12 mouse cellular contexts compared by ENCODE assay signal in the genomic region with DNA sequence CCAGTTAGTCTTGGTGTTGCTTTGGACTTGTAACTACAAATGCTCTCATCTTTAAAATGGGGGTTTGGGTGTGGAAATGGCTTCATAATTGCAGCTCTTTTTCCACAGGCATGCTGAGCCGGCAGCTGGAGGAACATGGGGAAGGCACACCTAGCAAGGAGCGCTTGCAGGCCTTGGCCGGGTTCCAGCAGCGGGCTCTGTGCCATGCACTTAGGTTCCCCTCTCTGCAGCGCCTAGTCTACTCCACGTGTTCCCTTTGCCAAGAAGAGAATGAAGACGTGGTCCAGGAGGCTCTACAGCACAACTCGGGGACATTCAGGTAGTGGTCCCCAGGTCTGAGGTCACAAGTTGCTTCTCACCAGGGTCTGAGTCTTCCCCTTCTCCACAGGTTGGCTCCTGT. TPM values are rescaled to one million over a fixed set of nuclear protein-coding genes. Genes with fewer than 3 reads are reported as not detected.
DNase-seq lines count a peak whose midpoint lies in the region; ATAC-seq lines count a peak whose summit lies in the region.
"Had no signal": no experiment of that assay in that cellular context is flagged by ENCODE, and none has a peak within 500 bp of the region (broad histone marks: within the 10 kb centered on the region; RNA-seq: fewer than 3 reads in every experiment).

No protein-coding gene starts in this region.

- no peak overlapping the region for H3K4me2 ChIP-seq in limb, embryonic 13.5 days (replicated peaks)
- H3K4me2 ChIP-seq in lung, embryonic 15.5 days, result no peak overlapping the region
- H3K4me2 ChIP-seq: embryonic facial prominence, embryonic 13.5 days; liver, embryonic 13.5 days had no signal

- 0 out of 2 replicates have a peak, but pooled peaks have one; percentile 54 for ATAC-seq in limb, embryonic 13.5 days (ENCODE audit: low FRiP score, low read depth)
- ATAC-seq in lung, embryonic 15.5 days (ENCODE audit: borderline replicate concordance, extremely low read depth, low FRiP score, low TSS enrichment), result 0 out of 2 replicates have a peak, but pooled peaks have one; percentile 17

- no peak overlapping the region for H3K27ac ChIP-seq in limb, embryonic 13.5 days
- H3K27ac ChIP-seq in limb, embryonic 10.5 days, result no peak overlapping the region
- H3K27ac ChIP-seq in lung, embryonic 15.5 days, result no peak overlapping the region
- H3K27ac ChIP-seq: embryonic facial prominence, embryonic 13.5 days; liver, embryonic 13.5 days had no signal

- no peaks in the 10 kb centered on the region for H3K9me3 ChIP-seq in limb, embryonic 13.5 days
- no peaks in the 10 kb centered on the region for H3K9me3 ChIP-seq in limb, embryonic 10.5 days (replicated peaks)
- no peaks in the 10 kb centered on the region for H3K9me3 ChIP-seq in lung, embryonic 15.5 days
- H3K9me3 ChIP-seq: embryonic facial prominence, embryonic 13.5 days; liver, embryonic 13.5 days had no signal

- no peak overlapping the region for H3K9ac ChIP-seq in limb, embryonic 13.5 days
- H3K9ac ChIP-seq in lung, embryonic 15.5 days, result no peak overlapping the region
- H3K9ac ChIP-seq: embryonic facial prominence, embryonic 13.5 days; liver, embryonic 13.5 days had no signal

- 74% methylated on average over 8 of the region's 8 CpGs for WGBS in limb, embryonic 13.5 days
- WGBS in limb, embryonic 10.5 days, result 90% methylated on average over 8 of the region's 8 CpGs
- WGBS in lung, embryonic 15.5 days, result 50% methylated on average over 8 of the region's 8 CpGs

- no peak overlapping the region for H3K4me3 ChIP-seq in limb, embryonic 13.5 days
- no peak overlapping the region for H3K4me3 ChIP-seq in limb, embryonic 10.5 days
- H3K4me3 ChIP-seq in lung, embryonic 15.5 days, result no peak overlapping the region
- H3K4me3 ChIP-seq: embryonic facial prominence, embryonic 13.5 days; liver, embryonic 13.5 days had no signal

- DNase-seq in gastrocnemius, postnatal 10 days, result peak; percentile 38
- DNase-seq in gastrocnemius, postnatal 4 days (ENCODE audit: low spot score in 2 of 2), result no peak
- no peak for DNase-seq in limb, embryonic 10.5 days (ENCODE audit: low spot score)
- DNase-seq in cerebellum, postnatal 10 days, result peak; percentile 69 to 70
- no peak for DNase-seq in layer of hippocampus, postnatal 14 days (ENCODE audit: low spot score in 2 of 2)
- no peak for DNase-seq in gastrocnemius, adult 8-10 months (ENCODE audit: low spot score in 2 of 2)
- DNase-seq: gastrocnemius, postnatal 14 days; liver, embryonic 13.5 days had no signal

- H3K36me3 ChIP-seq in limb, embryonic 13.5 days, result peaks cover 84% of the 10 kb centered on the region
- H3K36me3 ChIP-seq in limb, embryonic 10.5 days, result peaks cover 91% of the 10 kb centered on the region
- peaks cover 78% of the 10 kb centered on the region for H3K36me3 ChIP-seq in lung, embryonic 15.5 days

- no peaks in the 10 kb centered on the region for H3K27me3 ChIP-seq in limb, embryonic 13.5 days
- H3K27me3 ChIP-seq in limb, embryonic 10.5 days (ENCODE audit: low read depth, poor library complexity, severe bottlenecking), result no peaks in the 10 kb centered on the region
- no peaks in the 10 kb centered on the region for H3K27me3 ChIP-seq in lung, embryonic 15.5 days
- H3K27me3 ChIP-seq: embryonic facial prominence, embryonic 13.5 days; liver, embryonic 13.5 days had no signal

- H3K4me1 ChIP-seq in limb, embryonic 13.5 days, result peaks cover 17% of the 10 kb centered on the region
- peaks cover 13% of the 10 kb centered on the region for H3K4me1 ChIP-seq in limb, embryonic 10.5 days
- H3K4me1 ChIP-seq in lung, embryonic 15.5 days, result peaks cover 7% of the 10 kb centered on the region

RNA-seq across cellular contexts. Expression of gene Nsun5, which starts 5.4 kb away (rescaled TPM):
- 10 to 100 TPM in 1 of 2 experiments, 1 to 10 TPM in 1; 9.6 to 12.1 TPM for total RNA-seq in gastrocnemius, postnatal 10 days (2021)
- total RNA-seq in gastrocnemius, postnatal 4 days (2021), result 10 to 100 TPM; 12.4 to 14.2 TPM
- polyA plus RNA-seq in limb, embryonic 13.5 days (2015; fragmentation: Nextera tagmentation; extraction: Ambion mirVana), result 38.8 and 39.8 TPM in 2 replicates
- polyA plus RNA-seq in limb, embryonic 10.5 days (2016; fragmentation: Nextera tagmentation; extraction: Ambion mirVana), result 53.2 and 58.5 TPM in 2 replicates
- polyA plus RNA-seq in lung, embryonic 15.5 days (2015; fragmentation: Nextera tagmentation; extraction: Ambion mirVana), result 34.8 and 37.5 TPM in 2 replicates
- total RNA-seq in layer of hippocampus, postnatal 14 days (2021), result 10 to 100 TPM; 18.8 to 23.9 TPM
- 10 to 100 TPM in 1 of 4 experiments, 1 to 10 TPM in 3; 6.3 to 11.0 (median 8.0) TPM for total RNA-seq in gastrocnemius, adult 8-10 months (2022)

RNA-seq across cellular contexts. Expression of gene Pom121, which starts 19.2 kb away (rescaled TPM):
- total RNA-seq in gastrocnemius, postnatal 10 days (2021), result 10 to 100 TPM; 11.5 to 14.9 TPM
- total RNA-seq in gastrocnemius, postnatal 4 days (2021), result 10 to 100 TPM; 22.1 to 23.6 TPM
- 15.5 and 15.9 TPM in 2 replicates for polyA plus RNA-seq in limb, embryonic 13.5 days (2015; fragmentation: Nextera tagmentation; extraction: Ambion mirVana)
- polyA plus RNA-seq in limb, embryonic 10.5 days (2016; fragmentation: Nextera tagmentation; extraction: Ambion mirVana), result 23.0 and 23.4 TPM in 2 replicates
- 12.4 and 12.8 TPM in 2 replicates for polyA plus RNA-seq in lung, embryonic 15.5 days (2015; fragmentation: Nextera tagmentation; extraction: Ambion mirVana)
- 10 to 100 TPM; 46.1 to 48.1 TPM for total RNA-seq in layer of hippocampus, postnatal 14 days (2021)
- total RNA-seq in gastrocnemius, adult 8-10 months (2022), result 10 to 100 TPM in 2 of 4 experiments, 1 to 10 TPM in 2; 8.9 to 11.0 (median 10.1) TPM

RNA-seq across cellular contexts. Expression of gene Trim50, which starts 22.1 kb away (rescaled TPM):
- not detected for total RNA-seq in gastrocnemius, postnatal 10 days (2021)
- total RNA-seq in gastrocnemius, postnatal 4 days (2021), result not detected
- polyA plus RNA-seq in limb, embryonic 13.5 days (2015; fragmentation: Nextera tagmentation; extraction: Ambion mirVana), result not detected in 2 replicates
- polyA plus RNA-seq in limb, embryonic 10.5 days (2016; fragmentation: Nextera tagmentation; extraction: Ambion mirVana), result not detected in 2 replicates
- not detected in 2 replicates for polyA plus RNA-seq in lung, embryonic 15.5 days (2015; fragmentation: Nextera tagmentation; extraction: Ambion mirVana)
- total RNA-seq in layer of hippocampus, postnatal 14 days (2021), result not detected
- not detected for total RNA-seq in gastrocnemius, adult 8-10 months (2022)
- total RNA-seq: gastrocnemius, postnatal 14 days; layer of hippocampus, adult 18-20 months had no signal
- polyA plus RNA-seq: liver, embryonic 13.5 days had no signal

RNA-seq across cellular contexts. Expression of gene Fkbp6, which starts 25.3 kb away (rescaled TPM):
- not detected for total RNA-seq in gastrocnemius, postnatal 10 days (2021)
- total RNA-seq in gastrocnemius, postnatal 4 days (2021), result under 1 TPM; 0.32 to 0.36 TPM
- not detected in 2 replicates for polyA plus RNA-seq in limb, embryonic 13.5 days (2015; fragmentation: Nextera tagmentation; extraction: Ambion mirVana)
- polyA plus RNA-seq in limb, embryonic 10.5 days (2016; fragmentation: Nextera tagmentation; extraction: Ambion mirVana), result not detected in 2 replicates
- not detected in 2 replicates for polyA plus RNA-seq in lung, embryonic 15.5 days (2015; fragmentation: Nextera tagmentation; extraction: Ambion mirVana)
- not detected for total RNA-seq in layer of hippocampus, postnatal 14 days (2021)
- not detected for total RNA-seq in gastrocnemius, adult 8-10 months (2022)
- total RNA-seq: gastrocnemius, postnatal 14 days had no signal
- polyA plus RNA-seq: embryonic facial prominence, embryonic 13.5 days; liver, embryonic 13.5 days had no signal

Comparison
In these comparisons a context has a peak if more than half of its experiments do, and no peak if none do; other contexts are left out.
1. DNase-seq: peak in gastrocnemius, postnatal 10 days (single experiment) and cerebellum, postnatal 10 days (2 of 2); none in gastrocnemius, postnatal 4 days (0 of 2), limb, embryonic 10.5 days (single experiment), layer of hippocampus, postnatal 14 days (0 of 2) and gastrocnemius, adult 8-10 months (0 of 2).